Mouse (Mus musculus) layer of hippocampus, postnatal 14 days (tissue): ENCODE measurements at regions not wholly inside any gene's neighbourhood (a gene's known extent, or its start where the extent isn't known, plus 50 kb on each side); places are given as distances from the start of the nearest gene placed in this dataset.
A peak's percentile ranks its signal among the peaks of the same experiment; 100 is the strongest.
"Not testable (repeated sequence)": the region's sequence is repeated elsewhere in the genome, so short reads cannot be mapped to it uniquely, and the experiment has no call there.

Experiments used
- DNase-seq, 2 experiments: peaks; one replicate each; pipeline ENCODE4 v3.0.0; 2021 to 2022; ENCODE audit warnings: low spot score in 2 of 2, mixed read lengths in 1 of 2

DNA sequence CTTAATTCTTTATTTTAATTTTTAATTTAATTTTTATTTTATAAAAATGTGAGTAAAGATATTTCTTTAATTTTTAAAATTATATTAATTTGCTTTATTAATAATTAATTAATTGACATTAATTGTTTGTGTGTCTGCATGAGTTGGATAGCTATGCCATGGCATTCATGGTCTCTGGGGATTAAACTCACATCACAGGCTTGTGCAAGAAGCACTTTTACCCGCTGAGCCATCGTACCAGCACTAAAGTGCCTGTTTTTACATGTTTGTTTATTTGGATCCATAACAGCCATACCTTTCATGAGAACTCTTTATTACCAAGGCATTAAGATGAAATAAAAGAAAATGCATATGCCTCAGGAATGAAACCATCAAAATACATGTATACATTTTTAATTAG, 453.7 kb upstream of the Arid1b start:
- no peak for DNase-seq

DNA sequence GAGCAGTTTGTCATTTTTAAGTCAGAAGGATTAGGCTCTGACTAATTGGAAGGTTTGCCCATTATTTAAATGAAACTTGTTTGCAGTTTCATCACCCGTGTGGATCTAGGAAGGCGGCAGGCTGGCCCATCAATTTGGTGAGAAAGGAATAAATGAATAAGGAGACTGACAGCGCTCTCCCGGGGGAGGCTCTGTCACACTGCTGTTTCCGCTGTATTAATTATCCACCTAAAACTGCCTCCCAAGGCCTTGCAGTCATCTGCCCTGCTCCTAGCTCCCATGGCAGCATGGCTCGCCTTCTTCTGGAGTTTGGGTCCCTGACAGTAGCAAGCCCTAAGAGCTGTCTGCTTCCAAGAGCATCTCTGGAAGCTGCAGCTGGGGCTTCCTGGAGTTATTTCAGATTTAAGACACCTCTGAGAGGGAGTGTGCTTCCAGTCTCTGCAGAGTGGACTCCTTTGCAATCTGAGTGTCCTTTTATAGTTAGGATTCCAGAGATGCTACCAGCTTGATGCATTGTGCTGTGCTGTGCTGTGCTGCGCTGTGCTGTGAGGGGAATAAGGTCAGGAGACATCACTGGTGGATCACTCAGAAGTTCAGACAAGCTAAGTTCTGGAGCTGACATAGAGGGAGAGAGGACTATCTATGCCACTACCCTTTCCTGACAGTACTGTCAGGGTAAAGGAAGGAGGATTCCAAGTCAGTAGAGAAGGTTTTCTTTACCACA, 452.9 kb upstream of the Arid1b start:
- peak; percentile 17 to 23 for DNase-seq

DNA sequence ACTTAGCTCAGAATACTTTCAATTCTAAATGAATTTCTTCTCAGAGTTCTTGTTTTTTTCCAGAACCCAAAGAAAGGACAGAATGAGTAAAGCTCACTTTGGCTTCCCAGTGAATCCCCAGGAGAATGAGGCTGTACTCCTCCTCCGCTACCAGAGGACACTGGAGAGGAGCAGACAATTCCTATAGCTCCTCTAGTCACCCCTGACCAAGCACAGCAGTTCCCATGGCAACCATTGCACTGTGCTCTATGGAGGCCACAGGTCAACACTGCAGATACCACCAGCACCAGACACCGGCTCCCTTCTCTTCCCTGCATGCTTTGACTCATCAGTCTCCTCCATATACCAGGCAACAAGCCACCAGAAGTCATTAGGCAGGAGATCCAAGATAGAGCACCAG, 447.6 kb upstream of the Arid1b start:
- DNase-seq: no peak

DNA sequence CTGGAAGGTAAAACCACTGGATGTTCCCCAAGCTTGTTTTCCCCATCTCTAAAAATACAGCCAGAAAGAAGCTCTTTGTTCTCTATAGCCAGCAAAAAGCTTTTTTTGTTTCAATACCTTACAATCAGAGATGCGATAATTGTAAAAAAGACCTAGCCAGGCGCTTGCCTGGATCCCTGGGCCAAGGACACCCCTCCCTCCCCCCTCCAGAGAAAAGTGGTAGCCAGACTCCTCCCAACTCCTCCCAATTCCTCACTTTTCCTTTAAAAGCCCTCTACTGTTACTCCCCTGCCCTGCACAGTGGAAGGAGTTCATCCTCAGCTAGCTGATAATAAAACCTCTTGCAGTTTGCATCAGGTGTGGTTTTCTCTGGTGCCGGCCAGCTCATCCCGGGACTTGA, 441.1 kb upstream of the Arid1b start:
- DNase-seq: not testable (repeated sequence)

DNA sequence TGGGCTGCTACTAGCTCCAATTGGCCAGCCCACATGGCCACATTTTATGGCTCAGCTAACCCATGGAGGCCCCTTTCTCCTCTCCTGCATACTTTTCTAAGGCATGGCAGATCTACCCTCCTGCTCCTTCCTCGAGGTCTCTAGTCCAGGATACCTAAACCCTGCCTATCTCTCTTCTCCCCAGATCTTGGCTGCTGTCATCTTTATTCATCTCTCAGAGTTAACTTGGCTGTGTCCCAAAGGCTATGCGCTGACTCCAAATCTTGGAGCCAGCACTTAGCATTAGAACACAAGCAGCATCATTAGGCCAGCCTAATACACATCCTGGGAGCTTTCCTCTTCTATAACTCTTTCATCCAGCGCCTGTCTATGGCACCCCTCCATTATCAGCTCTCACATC, 430.5 kb upstream of the Arid1b start:
- no peak for DNase-seq

DNA sequence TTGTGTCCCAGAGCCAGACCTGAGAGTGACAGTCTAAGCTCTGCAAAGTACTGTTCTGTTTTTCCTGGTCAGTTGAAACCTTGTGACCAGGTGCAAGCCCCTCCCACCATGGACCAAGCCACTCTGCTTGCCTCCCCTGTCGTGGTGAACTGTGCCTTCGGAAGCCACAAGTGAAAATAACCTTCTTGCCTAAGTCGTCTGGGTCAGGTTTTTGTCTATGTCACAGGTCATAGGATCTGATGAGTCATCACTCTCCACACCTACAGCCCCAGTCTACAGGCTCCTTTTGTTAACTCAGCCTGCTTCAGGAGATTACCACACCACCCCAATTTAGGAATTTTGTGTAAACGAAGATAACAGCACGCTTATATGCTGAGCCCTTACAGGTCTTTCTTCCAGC, 417.2 kb upstream of the Arid1b start:
- no peak for DNase-seq

DNA sequence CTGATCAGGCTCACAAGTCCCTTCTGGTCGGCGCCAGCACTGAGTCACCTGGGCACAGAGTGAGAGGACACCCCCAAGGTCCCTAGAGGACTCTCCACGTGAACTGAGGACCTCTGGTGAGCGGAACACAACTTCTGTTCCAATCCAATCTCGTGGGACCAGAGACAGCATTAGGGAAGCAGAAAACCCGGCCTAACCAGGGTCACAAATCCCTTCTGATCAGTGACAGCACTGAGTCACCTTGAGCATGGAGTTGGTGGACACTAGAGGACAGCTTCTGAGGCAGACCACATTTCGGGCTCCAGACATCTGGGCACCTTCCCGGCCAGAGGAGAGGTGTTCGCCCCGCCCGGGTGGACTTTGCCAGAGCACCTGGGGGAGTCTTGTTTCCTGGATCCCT, 412.3 kb upstream of the Arid1b start:
- DNase-seq: no peak

DNA sequence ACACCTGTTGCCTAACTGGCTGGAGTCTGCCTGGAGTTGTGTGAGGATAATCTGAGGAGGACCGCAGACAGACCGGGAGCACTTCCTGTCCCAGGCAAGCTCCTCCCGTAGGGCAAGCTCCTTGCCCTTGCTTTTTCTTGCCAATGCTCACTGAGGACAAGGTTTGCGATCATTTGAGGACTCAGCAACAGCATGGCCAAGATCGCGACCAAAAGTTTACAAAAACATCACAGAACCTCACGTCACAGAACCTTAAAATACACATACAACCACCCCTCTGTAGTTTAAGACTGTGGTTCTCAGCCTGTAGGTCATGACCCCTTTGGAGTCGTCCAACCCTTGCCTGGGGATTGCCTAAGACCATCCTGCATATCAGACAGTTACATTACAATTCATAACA, 383.7 kb upstream of the Arid1b start:
- DNase-seq: no peak

DNA sequence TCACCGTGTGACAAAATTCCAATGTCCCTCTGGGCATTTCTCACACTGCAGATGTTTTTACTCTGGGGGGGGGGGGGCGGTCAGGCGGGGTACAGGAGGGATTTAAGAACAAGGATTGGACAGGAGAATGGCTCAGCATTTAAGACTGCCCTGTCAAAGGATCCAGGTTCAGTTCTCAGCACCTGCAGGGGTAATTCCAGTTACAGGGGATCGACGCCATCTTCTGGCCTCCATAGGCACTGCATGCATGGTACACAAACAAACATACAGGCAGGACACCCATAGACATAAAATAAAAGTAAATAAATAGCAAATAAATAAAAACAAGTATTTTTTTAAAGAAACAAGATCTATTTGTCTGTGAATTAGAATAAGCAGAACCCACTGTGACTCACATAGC, 383.1 kb upstream of the Arid1b start:
- DNase-seq: no peak

DNA sequence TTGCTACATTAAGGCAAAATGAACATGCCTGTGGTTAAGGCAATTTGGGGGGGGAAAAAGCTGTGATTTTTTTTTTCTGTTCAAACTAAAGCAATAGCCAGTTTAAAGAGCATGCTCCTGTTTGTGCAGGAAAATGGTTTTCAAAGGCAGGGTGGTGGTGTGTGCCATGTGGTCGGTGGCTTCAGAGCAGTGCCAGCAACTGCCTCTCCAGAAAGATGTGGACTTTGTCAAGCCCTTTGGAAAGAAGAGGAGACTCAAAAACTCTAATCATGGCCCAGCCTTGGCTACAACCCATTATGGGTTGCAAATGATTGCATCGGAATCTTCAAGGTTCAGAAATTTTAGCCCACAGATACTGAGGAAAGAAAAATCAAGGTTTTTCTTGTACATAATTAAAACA, 382.4 kb upstream of the Arid1b start:
- DNase-seq: no peak

DNA sequence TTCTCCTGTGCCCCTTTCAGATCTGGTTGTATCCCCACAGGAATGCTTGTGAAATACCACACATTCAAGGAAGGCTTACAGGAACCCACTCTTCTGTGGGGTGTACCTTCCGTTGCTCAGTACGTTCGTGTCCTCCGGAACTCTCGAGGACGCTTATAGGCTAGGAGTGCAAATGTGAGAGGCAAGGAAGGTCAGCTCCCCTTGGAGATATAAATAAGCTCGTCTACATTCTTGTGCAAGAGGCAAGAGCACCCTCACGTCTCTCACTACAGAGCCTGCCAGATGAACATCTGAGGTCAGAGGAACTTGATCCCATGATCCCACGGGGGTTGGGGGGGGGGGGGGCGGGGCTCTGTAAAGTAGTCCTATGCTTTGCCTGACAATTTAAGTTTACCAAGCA, 382.0 kb upstream of the Arid1b start:
- no peak for DNase-seq

DNA sequence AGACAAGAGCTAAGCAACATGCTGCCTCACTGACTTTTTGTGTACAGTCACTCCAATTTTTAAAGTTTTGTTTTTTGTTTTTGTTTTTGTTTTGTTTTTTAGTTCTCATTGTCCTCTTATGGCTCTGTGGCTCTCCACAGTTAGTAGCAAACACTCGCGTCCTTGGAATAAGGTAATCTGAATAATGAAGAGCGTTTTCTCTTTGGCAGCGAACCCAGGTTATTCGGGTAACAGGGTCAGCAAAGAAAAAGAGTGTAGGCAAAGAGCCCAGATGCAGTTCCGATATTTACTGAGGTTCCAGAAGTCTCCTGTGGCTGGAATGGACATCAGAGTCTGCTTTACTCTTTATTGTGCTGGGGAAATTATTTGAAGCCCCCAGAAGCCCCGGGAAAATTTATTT, 381.4 kb upstream of the Arid1b start:
- peak in 1 of 2 experiments; percentile 66 for DNase-seq

DNA sequence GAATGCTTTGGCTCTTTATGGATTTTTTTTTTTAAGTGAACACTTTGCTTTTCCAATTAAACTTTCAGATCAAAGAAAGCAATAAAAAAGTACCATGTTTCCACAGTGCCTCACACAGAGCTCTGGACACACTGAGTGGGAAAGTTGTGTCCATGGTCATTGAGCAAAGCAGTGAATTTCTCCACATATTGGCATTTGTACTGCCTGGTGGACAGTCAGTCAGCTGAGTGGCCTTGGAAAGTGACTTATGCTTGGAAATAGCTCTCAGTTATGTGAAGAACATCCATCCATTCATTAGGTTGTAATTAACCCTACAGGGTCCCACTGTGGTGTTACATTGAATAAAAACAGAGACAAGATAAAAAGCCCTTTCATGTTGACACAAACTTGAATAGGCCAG, 373.8 kb upstream of the Arid1b start:
- no peak for DNase-seq

DNA sequence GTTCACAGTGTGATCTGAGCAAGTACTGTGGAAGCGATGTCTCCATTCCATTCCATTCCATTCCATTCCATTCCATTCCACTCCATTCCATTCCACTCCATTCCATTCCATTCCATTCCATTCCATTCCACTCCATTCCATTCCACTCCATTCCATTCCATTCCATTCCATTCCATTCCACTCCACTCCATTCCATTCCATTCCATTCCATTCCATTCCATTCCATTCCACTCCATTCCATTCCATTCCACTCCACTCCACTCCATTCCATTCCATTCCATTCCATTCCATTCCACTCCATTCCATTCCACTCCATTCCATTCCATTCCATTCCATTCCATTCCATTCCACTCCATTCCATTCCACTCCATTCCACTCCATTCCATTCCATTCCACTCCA, 368.0 kb upstream of the Arid1b start:
- DNase-seq: not testable (repeated sequence)

DNA sequence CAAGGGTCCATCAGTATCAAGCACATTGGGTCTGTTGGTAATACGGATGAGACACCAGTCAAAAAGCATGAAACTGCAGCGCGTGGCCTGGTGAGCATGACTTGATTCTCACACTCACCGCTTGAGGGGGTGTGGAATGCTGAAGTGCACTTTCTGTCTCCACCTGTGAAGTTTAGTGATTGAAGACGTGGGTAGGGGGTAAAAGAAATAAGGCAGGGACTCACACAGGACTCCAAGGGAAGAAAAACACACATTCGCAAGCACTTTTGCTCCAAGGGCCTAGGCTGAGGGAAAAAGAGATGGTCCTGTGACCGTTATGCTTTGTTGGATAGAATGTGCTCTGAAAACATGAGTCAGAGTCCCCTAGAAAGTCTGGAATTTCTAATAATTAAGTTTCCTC, 366.6 kb upstream of the Arid1b start:
- no peak for DNase-seq

DNA sequence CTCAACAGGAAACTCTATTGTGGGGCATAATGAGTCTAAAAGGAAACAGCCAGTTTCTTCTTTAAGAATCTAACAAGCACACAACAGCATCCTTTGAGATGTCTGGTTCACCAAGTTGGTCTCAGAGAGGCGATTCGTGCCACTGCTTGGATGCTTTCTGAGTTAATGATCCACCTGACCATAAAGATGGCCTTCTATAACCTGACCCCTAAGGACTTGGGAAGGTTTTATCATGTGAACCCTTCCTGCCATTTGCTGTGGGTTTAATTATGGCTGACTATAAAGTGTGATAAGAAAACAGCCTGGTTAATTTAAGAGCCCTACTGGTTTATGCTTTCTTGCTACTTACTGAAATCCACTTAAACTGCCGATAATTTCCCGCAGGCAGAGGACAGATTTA, 363.0 kb upstream of the Arid1b start:
- DNase-seq: no peak

DNA sequence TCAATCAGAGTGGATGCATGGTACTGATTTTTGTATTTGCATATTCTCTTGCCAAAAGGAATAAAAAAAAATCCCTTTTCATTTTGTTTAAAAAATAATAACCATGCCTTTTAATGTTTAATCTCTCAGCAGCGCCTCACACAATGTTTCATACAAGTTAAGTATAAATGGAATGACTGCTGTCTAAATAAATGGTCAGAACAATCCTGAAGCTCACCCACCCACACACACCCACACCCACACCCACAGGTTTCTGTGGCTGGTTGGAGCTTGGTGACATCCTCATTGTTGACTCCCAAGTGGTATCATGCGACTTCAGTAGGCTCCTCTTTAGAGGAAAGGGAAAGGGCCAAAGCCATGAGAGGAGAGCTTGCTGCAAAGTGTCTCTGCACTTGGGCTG, 361.6 kb upstream of the Arid1b start:
- no peak for DNase-seq

DNA sequence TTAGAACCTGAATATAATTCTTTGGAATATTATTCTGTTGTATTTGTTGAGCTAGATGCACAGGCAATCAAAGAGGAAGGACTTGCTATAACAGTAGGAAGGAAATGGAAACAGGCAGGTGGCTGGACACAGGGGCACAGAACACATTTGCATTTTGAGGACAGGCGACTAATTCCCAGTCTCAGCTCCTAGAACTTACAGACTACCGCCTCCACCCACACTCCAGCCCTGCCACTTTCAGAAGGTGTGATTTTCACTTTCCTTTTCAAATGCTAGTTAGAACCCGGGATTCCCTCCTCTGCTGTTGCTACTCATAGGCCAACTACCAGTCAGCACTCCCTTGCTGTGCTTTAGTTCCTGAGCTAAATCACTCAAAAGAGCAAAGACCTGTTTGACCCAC, 360.4 kb upstream of the Arid1b start:
- DNase-seq: no peak

DNA sequence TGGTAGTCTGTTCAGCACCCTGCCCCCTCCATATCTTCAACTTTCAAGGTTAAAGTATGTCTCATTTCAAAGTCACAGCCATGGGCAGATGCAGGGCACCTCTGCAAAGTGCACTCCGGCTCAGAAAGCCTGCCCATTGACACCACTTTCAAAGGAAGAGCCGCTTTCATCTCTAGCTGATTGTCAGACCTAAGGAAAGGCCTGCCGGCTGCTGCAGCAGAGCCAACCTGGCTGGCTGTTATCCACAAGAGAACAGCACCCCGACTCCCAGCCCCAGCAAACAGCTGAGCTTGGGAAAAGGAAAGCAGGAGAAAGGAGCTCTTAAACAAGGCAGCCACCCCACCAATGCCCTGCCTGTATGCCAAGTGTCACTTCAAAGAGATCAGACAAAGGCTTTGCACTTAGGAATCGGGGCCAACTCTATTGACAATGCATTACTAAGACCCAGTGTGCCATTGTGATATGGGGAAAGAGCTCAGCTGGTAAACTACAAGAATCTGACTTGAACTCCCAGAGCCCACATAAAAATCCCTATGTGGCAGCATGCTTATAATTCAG, 357.3 kb upstream of the Arid1b start:
- DNase-seq: no peak

DNA sequence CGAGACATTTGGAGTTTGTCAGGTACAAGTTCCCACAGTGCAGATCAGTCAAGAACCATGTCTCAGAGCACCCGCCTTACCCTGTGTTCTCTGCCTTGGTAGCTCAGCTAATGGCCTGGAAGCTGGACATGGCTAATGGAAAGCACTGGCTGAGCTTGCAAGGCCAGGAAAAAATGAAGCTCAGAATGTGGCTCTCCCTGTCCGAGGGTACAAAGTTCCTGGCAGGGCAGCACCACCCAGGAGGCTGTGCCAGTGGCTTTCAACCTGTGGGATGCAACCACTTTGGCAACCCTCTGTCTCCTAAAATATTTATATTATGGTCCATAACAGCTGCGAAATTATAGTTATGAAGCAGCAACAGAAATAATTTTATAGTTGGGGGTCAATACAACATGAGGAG, 354.6 kb upstream of the Arid1b start:
- no peak for DNase-seq

DNA sequence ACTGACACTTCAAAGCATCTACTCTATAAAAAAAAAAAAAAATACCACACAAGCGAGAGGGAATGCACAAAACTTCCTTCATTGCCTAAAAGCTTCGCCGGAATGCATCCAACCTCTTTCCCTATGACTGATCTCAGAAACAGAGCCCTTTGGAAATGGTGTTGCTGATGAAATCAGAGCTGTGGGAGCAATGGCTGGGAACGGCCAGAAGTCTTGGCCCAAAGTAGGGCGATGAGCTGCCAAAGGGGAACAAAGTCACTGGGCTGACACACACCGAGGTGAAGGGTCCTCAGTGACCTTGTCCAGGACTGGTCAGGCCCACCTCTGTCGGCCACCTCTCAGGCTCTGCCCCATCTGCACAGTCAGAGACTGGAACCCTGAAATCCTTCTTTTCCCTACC, 353.6 kb upstream of the Arid1b start:
- no peak for DNase-seq

DNA sequence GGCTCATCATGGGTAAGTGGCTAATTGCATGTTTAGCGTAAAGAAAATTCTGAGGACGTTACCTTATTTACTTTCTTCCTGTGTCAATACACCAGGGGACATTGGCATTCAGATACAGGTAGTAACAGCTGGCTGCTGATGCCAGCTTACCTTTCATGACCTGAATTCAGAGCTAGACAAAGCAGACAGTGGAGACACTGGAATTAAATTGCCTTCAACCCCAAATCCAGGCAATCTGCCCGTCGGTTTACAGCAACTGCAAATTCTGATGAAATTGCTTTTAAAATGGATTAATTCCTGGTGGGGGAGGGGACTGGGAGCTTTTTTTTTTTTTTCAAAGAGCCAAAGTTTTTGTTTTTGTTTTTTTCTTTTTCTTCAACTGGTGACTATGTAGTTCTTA, 353.0 kb upstream of the Arid1b start:
- no peak for DNase-seq

DNA sequence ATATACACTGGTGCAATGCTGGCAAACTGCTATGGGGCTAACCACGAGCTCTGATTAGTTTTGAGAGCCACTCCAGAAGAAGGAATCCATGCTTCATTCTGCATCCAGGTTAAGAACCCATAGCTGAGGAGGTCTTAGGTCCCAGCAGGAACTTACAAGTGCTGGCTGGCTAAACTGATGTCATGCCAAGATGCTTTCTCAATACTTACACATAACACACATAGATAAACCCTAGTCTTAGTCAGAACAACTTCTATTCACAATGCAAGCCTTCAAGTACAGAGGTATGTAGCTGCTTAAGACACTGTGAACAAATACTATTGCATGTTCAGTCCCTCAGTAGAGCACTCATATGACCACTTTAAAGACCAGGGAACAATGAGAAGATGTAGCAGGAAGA, 352.1 kb upstream of the Arid1b start:
- DNase-seq: no peak

DNA sequence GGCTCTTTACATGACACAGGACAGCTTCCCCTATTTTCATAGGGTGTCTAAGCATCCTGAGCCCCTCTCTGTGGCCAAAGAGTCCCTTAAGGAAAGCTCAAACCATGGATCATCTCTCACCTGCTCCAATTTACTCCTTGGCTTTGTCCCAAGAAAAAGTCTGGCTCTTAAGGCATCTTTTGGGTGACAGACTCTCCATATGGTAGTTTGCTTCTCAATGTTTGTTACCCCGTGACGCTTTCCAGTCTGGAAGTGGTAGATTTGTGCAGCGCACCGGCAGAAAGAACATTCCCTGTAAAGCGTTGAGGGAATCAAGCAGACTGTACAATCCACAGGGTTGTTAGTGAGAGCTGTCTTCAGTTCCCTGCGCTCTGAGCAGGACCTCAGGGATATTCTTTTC, 350.8 kb upstream of the Arid1b start:
- no peak for DNase-seq
